Mouse (Mus musculus): Measurements from ENCODE around the gene Errfi1. TPM values are rescaled to one million over a fixed set of nuclear protein-coding genes. Genes with fewer than 3 reads are reported as not detected.
A peak's percentile ranks its signal among the peaks of the same experiment; 100 is the strongest.

The Errfi1 gene
- total and polyA plus RNA-seq, 2 experiments from 2014 or later = 21.0 to 33.0 TPM

- no peaks in the 10 kb centered on the region for H3K27me3 ChIP-seq (ENCODE audit: insufficient read depth, low read length)
- no peak overlapping the region for H3K27ac ChIP-seq (ENCODE audit: low read depth, low read length)
- DNase-seq (ENCODE audit: low spot score) (peak; percentile 85), ATAC-seq (ENCODE audit: low FRiP score) (0 out of 2 replicates have a peak, but pooled peaks have one; percentile 50)
- H3K4me3 ChIP-seq (ENCODE audit: low read depth, low read length) = no peak overlapping the region
- no peaks in the 10 kb centered on the region for H3K9me3 ChIP-seq (ENCODE audit: low read length)
- no peak overlapping the region for H3K9ac ChIP-seq (replicated peaks; ENCODE audit: low read length, poor library complexity, severe bottlenecking)
- WGBS = 52% methylated on average over 13 of the region's 13 CpGs
- no peaks in the 10 kb centered on the region for H3K4me1 ChIP-seq (ENCODE audit: insufficient read depth, low read length)
- peaks cover 54% of the 10 kb centered on the region for H3K36me3 ChIP-seq (ENCODE audit: insufficient read depth, low read length)
- peak; percentile 96 for TF ChIP-seq CTCF (IDR thresholded peaks at IDR 0.05)
- no peak overlapping the region for H3K4me2 ChIP-seq (ENCODE audit: low read depth, low read length, poor library complexity, severe bottlenecking)
Observed at GRCm38 (mm10) chr4:150898716-150899365, 45.1 kb downstream of the Errfi1 start.

GRCm38 (mm10) chr4:150900486-150900885 lies 46.8 kb downstream of the Errfi1 start:
- no peak overlapping the region for H3K4me3 ChIP-seq (ENCODE audit: low read depth, low read length)
- H3K27ac ChIP-seq (ENCODE audit: low read depth, low read length) = no peak overlapping the region
- 96% methylated on average over 13 of the region's 13 CpGs for WGBS
- no peak for TF ChIP-seq CTCF (IDR thresholded peaks at IDR 0.05)
- no peak for DNase-seq (ENCODE audit: low spot score)
- no peak overlapping the region for H3K9ac ChIP-seq (replicated peaks; ENCODE audit: low read length, poor library complexity, severe bottlenecking)
- ATAC-seq (ENCODE audit: low FRiP score) = no peak
- H3K36me3 ChIP-seq (ENCODE audit: insufficient read depth, low read length) = peaks cover 65% of the 10 kb centered on the region
- H3K27me3 ChIP-seq (ENCODE audit: insufficient read depth, low read length) = no peaks in the 10 kb centered on the region
- H3K9me3 ChIP-seq (ENCODE audit: low read length) = no peaks in the 10 kb centered on the region
- no peaks in the 10 kb centered on the region for H3K4me1 ChIP-seq (ENCODE audit: insufficient read depth, low read length)
- no peak overlapping the region for H3K4me2 ChIP-seq (ENCODE audit: low read depth, low read length, poor library complexity, severe bottlenecking)

GRCm38 (mm10) chr4:150901651-150902050 lies 47.9 kb downstream of the Errfi1 start:
- Histone ChIP-seq H3K9ac (replicated peaks; ENCODE audit: low read length, poor library complexity, severe bottlenecking) (no peak overlapping the region), H3K4me3 (ENCODE audit: low read depth, low read length) (no peak overlapping the region), H3K4me2 (ENCODE audit: low read depth, low read length, poor library complexity, severe bottlenecking) (no peak overlapping the region), H3K36me3 (ENCODE audit: insufficient read depth, low read length) (peaks cover 62% of the 10 kb centered on the region), H3K27ac (ENCODE audit: low read depth, low read length) (no peak overlapping the region), H3K9me3 (ENCODE audit: low read length) (no peaks in the 10 kb centered on the region), H3K4me1 (ENCODE audit: insufficient read depth, low read length) (no peaks in the 10 kb centered on the region), H3K27me3 (ENCODE audit: insufficient read depth, low read length) (no peaks in the 10 kb centered on the region)
- whole genome bisulfite sequencing = 56% methylated on average over 9 of the region's 9 CpGs
- TF ChIP-seq CTCF (IDR thresholded peaks at IDR 0.05) = peak; percentile 89
- DNase-seq (ENCODE audit: low spot score) (peak; percentile 62), ATAC-seq (ENCODE audit: low FRiP score) (no peak)

- Histone ChIP-seq H3K9ac (replicated peaks; ENCODE audit: low read length, poor library complexity, severe bottlenecking) (no peak overlapping the region), H3K27me3 (ENCODE audit: insufficient read depth, low read length) (no peaks in the 10 kb centered on the region), H3K27ac (ENCODE audit: low read depth, low read length) (no peak overlapping the region), H3K36me3 (ENCODE audit: insufficient read depth, low read length) (peaks cover 59% of the 10 kb centered on the region), H3K9me3 (ENCODE audit: low read length) (no peaks in the 10 kb centered on the region), H3K4me2 (ENCODE audit: low read depth, low read length, poor library complexity, severe bottlenecking) (no peak overlapping the region), H3K4me3 (ENCODE audit: low read depth, low read length) (no peak overlapping the region), H3K4me1 (ENCODE audit: insufficient read depth, low read length) (no peaks in the 10 kb centered on the region)
- DNase-seq (ENCODE audit: low spot score) (no peak), ATAC-seq (ENCODE audit: low FRiP score) (no peak)
- TF ChIP-seq CTCF (IDR thresholded peaks at IDR 0.05) = no peak
- 93% methylated on average over 12 of the region's 12 CpGs for WGBS
Observed at GRCm38 (mm10) chr4:150902062-150902461, 48.3 kb downstream of the Errfi1 start.

- Histone ChIP-seq H3K36me3 (ENCODE audit: insufficient read depth, low read length) (peaks cover 48% of the 10 kb centered on the region), H3K9me3 (ENCODE audit: low read length) (no peaks in the 10 kb centered on the region), H3K4me3 (ENCODE audit: low read depth, low read length) (no peak overlapping the region), H3K4me2 (ENCODE audit: low read depth, low read length, poor library complexity, severe bottlenecking) (no peak overlapping the region), H3K27ac (ENCODE audit: low read depth, low read length) (no peak overlapping the region), H3K4me1 (ENCODE audit: insufficient read depth, low read length) (no peaks in the 10 kb centered on the region), H3K27me3 (ENCODE audit: insufficient read depth, low read length) (no peaks in the 10 kb centered on the region), H3K9ac (replicated peaks; ENCODE audit: low read length, poor library complexity, severe bottlenecking) (no peak overlapping the region)
- DNase-seq (ENCODE audit: low spot score) = no peak
- 95% methylated on average over 14 of the region's 14 CpGs for WGBS
- ATAC-seq (ENCODE audit: low FRiP score) = no peak
- no peak for TF ChIP-seq CTCF (IDR thresholded peaks at IDR 0.05)
Observed at GRCm38 (mm10) chr4:150903091-150903742, 49.5 kb downstream of the Errfi1 start.

GRCm38 (mm10) chr4:150907099-150907498 lies 53.4 kb downstream of the Errfi1 start:
- DNase-seq (ENCODE audit: low spot score) = no peak
- H3K27ac ChIP-seq (ENCODE audit: low read depth, low read length) = no peak overlapping the region
- no peak overlapping the region for H3K9ac ChIP-seq (replicated peaks; ENCODE audit: low read length, poor library complexity, severe bottlenecking)
- H3K4me2 ChIP-seq (ENCODE audit: low read depth, low read length, poor library complexity, severe bottlenecking) = no peak overlapping the region
- H3K4me3 ChIP-seq (ENCODE audit: low read depth, low read length) = no peak overlapping the region
- H3K9me3 ChIP-seq (ENCODE audit: low read length) = no peaks in the 10 kb centered on the region
- no peak for ATAC-seq (ENCODE audit: low FRiP score)
- peaks cover 33% of the 10 kb centered on the region for H3K36me3 ChIP-seq (ENCODE audit: insufficient read depth, low read length)
- no peaks in the 10 kb centered on the region for H3K4me1 ChIP-seq (ENCODE audit: insufficient read depth, low read length)
- no peaks in the 10 kb centered on the region for H3K27me3 ChIP-seq (ENCODE audit: insufficient read depth, low read length)
- no peak for TF ChIP-seq CTCF (IDR thresholded peaks at IDR 0.05)
- WGBS = 96% methylated on average over 8 of the region's 8 CpGs
